Mouse (Mus musculus) MEL (cell line): ENCODE data around the gene Olfr1555-ps1.
"Not testable (repeated sequence)": the region's sequence is repeated elsewhere in the genome, so short reads cannot be mapped to it uniquely, and the experiment has no call there.

ENCODE experiments used
- MAFK ChIP-seq: IDR thresholded peaks from 2 replicates; pipeline ENCODE4 v1.6.1; 2011; ENCODE audit warnings: low read depth, mild to moderate bottlenecking, low read length, improper control_type of control experiment, borderline replicate concordance
- MAX ChIP-seq: IDR thresholded peaks from 2 replicates; pipeline ENCODE4 v1.6.1; 2011; ENCODE audit warnings: low read length, improper control_type of control experiment
- POLR2A ChIP-seq, 2 experiments: IDR thresholded peaks; 2 replicates each; pipeline ENCODE4 v1.6.1; 2011 to 2012; ENCODE audit warnings: low read length in 2 of 2, mild to moderate bottlenecking in 2 of 2, control low read depth in 1 of 2, improper control_type of control experiment in 1 of 2, low read depth in 1 of 2, moderate library complexity in 1 of 2; ENCODE audit not compliant: control insufficient read depth in 1 of 2, insufficient read depth in 1 of 2, poor library complexity in 1 of 2
- USF1 ChIP-seq: IDR thresholded peaks from 2 replicates; pipeline ENCODE4 v1.6.1; 2014; ENCODE audit warnings: low read depth, mild to moderate bottlenecking, inconsistent platforms, low read length, improper control_type of control experiment, moderate library complexity

DNA sequence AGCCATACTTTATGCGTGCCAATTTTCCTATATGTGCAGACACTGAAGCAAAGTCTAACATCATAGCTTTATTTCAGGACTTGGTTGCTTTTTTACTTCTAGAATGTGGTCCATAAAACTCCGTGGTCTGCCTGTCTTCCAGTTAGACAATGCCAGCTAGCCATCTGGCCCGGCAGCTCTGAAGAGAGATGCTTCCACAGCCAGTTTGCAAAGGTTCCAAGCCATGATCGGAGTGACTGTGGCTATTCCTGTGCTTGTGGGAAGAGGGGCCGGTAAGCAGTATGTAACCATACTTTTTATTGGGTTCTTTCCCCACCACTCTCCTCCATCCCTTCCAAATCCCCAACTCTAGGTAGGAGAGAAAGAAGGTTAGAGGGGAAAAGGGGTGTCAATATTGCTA, 5.5 kb upstream of the Olfr1555-ps1 start:
- not testable (repeated sequence) for TF ChIP-seq MAFK; MAX; USF1; POLR2A (IDR thresholded peaks at IDR 0.05; ENCODE audit: control insufficient read depth in 1 of 2, insufficient read depth in 1 of 2, low read depth in 1 of 2, low read length in 2 of 2, poor library complexity in 1 of 2)
